Mouse (Mus musculus): ENCODE measurements around the gene Slc16a10. TPM values are rescaled to one million over a fixed set of nuclear protein-coding genes. Genes with fewer than 3 reads are reported as not detected.

Slc16a10 gene
- polyA plus RNA-seq, 1 experiment from 2014 or later, result 17.2 TPM

- no peaks in the 10 kb centered on the region for H3K9me3 ChIP-seq (replicated peaks; ENCODE audit: control insufficient read depth, low read length)
- no peak overlapping the region for H3K4me3 ChIP-seq (ENCODE audit: low read depth, low read length)
- no peaks in the 10 kb centered on the region for H3K36me3 ChIP-seq (ENCODE audit: control insufficient read depth, insufficient read depth, low read length)
- H3K4me1 ChIP-seq (ENCODE audit: control insufficient read depth, insufficient read depth, low read length), result 0 out of 2 replicates have a peak, but pooled peaks cover 8% of the 10 kb centered on the region
- no peak overlapping the region for H3K4me2 ChIP-seq
- 83% methylated on average over 5 of the region's 5 CpGs for WGBS (ENCODE audit: insufficient replicate concordance)
- H3K27me3 ChIP-seq (ENCODE audit: control insufficient read depth, insufficient read depth, low read length), result no peaks in the 10 kb centered on the region
- no peak overlapping the region for H3K9ac ChIP-seq (ENCODE audit: low read depth, low read length)
- no peak overlapping the region for H3K27ac ChIP-seq (ENCODE audit: low read depth, low read length)
- no peak for ATAC-seq (replicated peaks; ENCODE audit: insufficient number of reproducible peaks, low FRiP score, low TSS enrichment)
These were observed 32.5 kb downstream of the Slc16a10 start for GRCm38 (mm10) chr10:40109520-40109919.

- no peaks in the 10 kb centered on the region for H3K9me3 ChIP-seq (replicated peaks; ENCODE audit: control insufficient read depth, low read length)
- H3K27me3 ChIP-seq (ENCODE audit: control insufficient read depth, insufficient read depth, low read length), result no peaks in the 10 kb centered on the region
- H3K4me2 ChIP-seq, result no peak overlapping the region
- H3K4me1 ChIP-seq (ENCODE audit: control insufficient read depth, insufficient read depth, low read length), result 0 out of 2 replicates have a peak, but pooled peaks cover 8% of the 10 kb centered on the region
- H3K4me3 ChIP-seq (ENCODE audit: low read depth, low read length), result no peak overlapping the region
- H3K36me3 ChIP-seq (ENCODE audit: control insufficient read depth, insufficient read depth, low read length), result no peaks in the 10 kb centered on the region
- H3K9ac ChIP-seq (ENCODE audit: low read depth, low read length), result no peak overlapping the region
- no peak for ATAC-seq (replicated peaks; ENCODE audit: insufficient number of reproducible peaks, low FRiP score, low TSS enrichment)
- 81% methylated on average over 8 of the region's 8 CpGs for WGBS (ENCODE audit: insufficient replicate concordance)
- H3K27ac ChIP-seq (ENCODE audit: low read depth, low read length), result no peak overlapping the region
These were observed 33.1 kb downstream of the Slc16a10 start for GRCm38 (mm10) chr10:40108992-40109391.

GRCm38 (mm10) chr10:40107995-40108394 lies 34.1 kb downstream of the Slc16a10 start:
- Histone ChIP-seq H3K27ac (ENCODE audit: low read depth, low read length) (no peak overlapping the region), H3K27me3 (ENCODE audit: control insufficient read depth, insufficient read depth, low read length) (no peaks in the 10 kb centered on the region), H3K9me3 (replicated peaks; ENCODE audit: control insufficient read depth, low read length) (no peaks in the 10 kb centered on the region), H3K36me3 (ENCODE audit: control insufficient read depth, insufficient read depth, low read length) (no peaks in the 10 kb centered on the region), H3K4me3 (ENCODE audit: low read depth, low read length) (no peak overlapping the region), H3K4me1 (ENCODE audit: control insufficient read depth, insufficient read depth, low read length) (0 out of 2 replicates have a peak, but pooled peaks cover 8% of the 10 kb centered on the region), H3K9ac (ENCODE audit: low read depth, low read length) (no peak overlapping the region), H3K4me2 (no peak overlapping the region)
- no peak for ATAC-seq (replicated peaks; ENCODE audit: insufficient number of reproducible peaks, low FRiP score, low TSS enrichment)
- 92% methylated on average over 1 of the region's 1 CpGs for WGBS (ENCODE audit: insufficient replicate concordance)

GRCm38 (mm10) chr10:40105174-40105573 lies 36.9 kb downstream of the Slc16a10 start:
- Histone ChIP-seq H3K36me3 (ENCODE audit: control insufficient read depth, insufficient read depth, low read length) (no peaks in the 10 kb centered on the region), H3K9me3 (replicated peaks; ENCODE audit: control insufficient read depth, low read length) (no peaks in the 10 kb centered on the region), H3K27me3 (ENCODE audit: control insufficient read depth, insufficient read depth, low read length) (no peaks in the 10 kb centered on the region), H3K4me3 (ENCODE audit: low read depth, low read length) (no peak overlapping the region), H3K27ac (ENCODE audit: low read depth, low read length) (no peak overlapping the region), H3K9ac (ENCODE audit: low read depth, low read length) (no peak overlapping the region), H3K4me1 (ENCODE audit: control insufficient read depth, insufficient read depth, low read length) (0 out of 2 replicates have a peak, but pooled peaks cover 3% of the 10 kb centered on the region), H3K4me2 (no peak overlapping the region)
- ATAC-seq (replicated peaks; ENCODE audit: insufficient number of reproducible peaks, low FRiP score, low TSS enrichment), result no peak
- WGBS (ENCODE audit: insufficient replicate concordance), result 71% methylated on average over 1 of the region's 1 CpGs

GRCm38 (mm10) chr10:40103790-40104189 lies 38.3 kb downstream of the Slc16a10 start:
- H3K4me1 ChIP-seq (ENCODE audit: control insufficient read depth, insufficient read depth, low read length), result no peaks in the 10 kb centered on the region
- no peaks in the 10 kb centered on the region for H3K36me3 ChIP-seq (ENCODE audit: control insufficient read depth, insufficient read depth, low read length)
- no peaks in the 10 kb centered on the region for H3K9me3 ChIP-seq (replicated peaks; ENCODE audit: control insufficient read depth, low read length)
- ATAC-seq (replicated peaks; ENCODE audit: insufficient number of reproducible peaks, low FRiP score, low TSS enrichment), result no peak
- no peak overlapping the region for H3K27ac ChIP-seq (ENCODE audit: low read depth, low read length)
- H3K4me3 ChIP-seq (ENCODE audit: low read depth, low read length), result no peak overlapping the region
- no peaks in the 10 kb centered on the region for H3K27me3 ChIP-seq (ENCODE audit: control insufficient read depth, insufficient read depth, low read length)
- 69% methylated on average over 5 of the region's 5 CpGs for WGBS (ENCODE audit: insufficient replicate concordance)
- no peak overlapping the region for H3K9ac ChIP-seq (ENCODE audit: low read depth, low read length)
- no peak overlapping the region for H3K4me2 ChIP-seq

DNA sequence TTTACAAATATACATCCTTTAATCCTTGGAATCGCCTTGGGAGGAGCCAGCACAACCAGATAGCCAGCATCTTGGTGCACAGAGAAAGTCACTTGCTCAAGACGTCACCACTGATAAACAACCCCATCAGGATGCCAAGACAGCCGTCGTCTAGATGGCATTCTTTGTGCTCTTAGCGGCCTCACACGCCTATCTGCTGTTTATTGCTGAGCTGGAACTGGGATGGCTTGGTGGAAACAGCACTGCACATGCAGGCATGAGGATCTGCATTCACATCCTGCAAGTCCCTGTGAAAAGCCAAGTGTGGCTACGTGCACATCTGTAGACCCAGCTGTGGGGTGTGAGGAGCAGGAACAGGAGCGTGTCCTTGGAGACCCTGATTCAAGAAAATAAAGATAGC lies 39.1 kb downstream of the Slc16a10 start:
- ATAC-seq (replicated peaks; ENCODE audit: insufficient number of reproducible peaks, low FRiP score, low TSS enrichment), result no peak
- H3K36me3 ChIP-seq (ENCODE audit: control insufficient read depth, insufficient read depth, low read length), result no peaks in the 10 kb centered on the region
- no peak overlapping the region for H3K27ac ChIP-seq (ENCODE audit: low read depth, low read length)
- no peaks in the 10 kb centered on the region for H3K4me1 ChIP-seq (ENCODE audit: control insufficient read depth, insufficient read depth, low read length)
- H3K9me3 ChIP-seq (replicated peaks; ENCODE audit: control insufficient read depth, low read length), result no peaks in the 10 kb centered on the region
- 52% methylated on average over 8 of the region's 8 CpGs for WGBS (ENCODE audit: insufficient replicate concordance)
- H3K9ac ChIP-seq (ENCODE audit: low read depth, low read length), result no peak overlapping the region
- no peak overlapping the region for H3K4me2 ChIP-seq
- no peak overlapping the region for H3K4me3 ChIP-seq (ENCODE audit: low read depth, low read length)
- no peaks in the 10 kb centered on the region for H3K27me3 ChIP-seq (ENCODE audit: control insufficient read depth, insufficient read depth, low read length)

- Histone ChIP-seq H3K27me3 (ENCODE audit: control insufficient read depth, insufficient read depth, low read length) (no peaks in the 10 kb centered on the region), H3K36me3 (ENCODE audit: control insufficient read depth, insufficient read depth, low read length) (no peaks in the 10 kb centered on the region), H3K4me1 (ENCODE audit: control insufficient read depth, insufficient read depth, low read length) (no peaks in the 10 kb centered on the region), H3K9ac (ENCODE audit: low read depth, low read length) (no peak overlapping the region), H3K27ac (ENCODE audit: low read depth, low read length) (no peak overlapping the region), H3K9me3 (replicated peaks; ENCODE audit: control insufficient read depth, low read length) (no peaks in the 10 kb centered on the region), H3K4me3 (ENCODE audit: low read depth, low read length) (no peak overlapping the region), H3K4me2 (no peak overlapping the region)
- ATAC-seq (replicated peaks; ENCODE audit: insufficient number of reproducible peaks, low FRiP score, low TSS enrichment), result no peak
- WGBS (ENCODE audit: insufficient replicate concordance), result 75% methylated on average over 3 of the region's 3 CpGs
These were observed 39.9 kb downstream of the Slc16a10 start for GRCm38 (mm10) chr10:40102166-40102565.

DNA sequence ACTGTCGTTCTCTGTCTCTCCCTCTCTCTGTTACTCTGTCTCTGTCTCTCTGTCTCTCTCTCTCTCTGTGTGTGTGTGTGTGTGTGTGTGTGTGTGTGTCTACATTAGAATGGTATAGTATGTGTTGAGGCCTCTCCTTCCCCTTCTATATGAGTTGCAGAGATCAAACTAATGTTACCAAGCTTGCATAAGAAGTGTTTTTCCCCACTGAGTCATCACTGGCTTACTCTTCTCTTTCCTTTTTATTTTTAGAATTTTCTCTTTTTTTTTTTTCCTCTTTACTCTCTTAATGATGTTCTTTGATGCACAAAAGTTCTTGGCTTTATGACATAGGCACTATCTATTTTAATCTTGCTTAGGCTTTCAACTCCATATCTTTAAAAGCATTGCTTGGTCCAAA lies 43.6 kb downstream of the Slc16a10 start:
- WGBS (ENCODE audit: insufficient replicate concordance), result 83% methylated on average over 1 of the region's 1 CpGs
- no peak overlapping the region for H3K4me3 ChIP-seq (ENCODE audit: low read depth, low read length)

DNA sequence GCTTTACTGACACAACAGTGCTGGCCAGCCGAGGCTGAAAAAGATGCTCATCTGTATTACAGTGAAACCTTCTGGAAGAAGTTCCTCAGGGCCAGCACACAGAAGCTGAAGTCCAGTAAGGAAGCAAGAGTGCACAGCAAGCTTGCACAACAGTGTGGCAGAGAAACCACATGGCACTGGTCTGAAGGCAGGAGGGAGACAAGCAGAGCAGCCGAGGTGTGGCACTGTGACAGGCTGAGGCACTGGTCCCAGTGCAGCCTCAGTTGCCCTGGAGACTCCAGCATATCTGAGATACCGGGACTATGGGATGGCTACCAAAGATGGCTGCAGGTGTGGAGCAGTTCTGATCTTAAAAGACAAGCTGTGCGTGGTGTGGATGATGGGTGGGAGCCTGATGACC lies 44.5 kb downstream of the Slc16a10 start:
- H3K4me1 ChIP-seq (ENCODE audit: control insufficient read depth, insufficient read depth, low read length), result peaks cover 4% of the 10 kb centered on the region; the same call in 1 of the 2 replicates
- 74% methylated on average over 4 of the region's 4 CpGs for WGBS (ENCODE audit: insufficient replicate concordance)
- H3K4me3 ChIP-seq (ENCODE audit: low read depth, low read length), result no peak overlapping the region

More for the DNA sequence above, 43.6 kb downstream of the Slc16a10 start:
- no peaks in the 10 kb centered on the region for H3K9me3 ChIP-seq (replicated peaks; ENCODE audit: control insufficient read depth, low read length)
- H3K9ac ChIP-seq (ENCODE audit: low read depth, low read length), result no peak overlapping the region
- peaks cover 4% of the 10 kb centered on the region; the same call in 1 of the 2 replicates for H3K4me1 ChIP-seq (ENCODE audit: control insufficient read depth, insufficient read depth, low read length)
- H3K27me3 ChIP-seq (ENCODE audit: control insufficient read depth, insufficient read depth, low read length), result no peaks in the 10 kb centered on the region
- no peak overlapping the region for H3K4me2 ChIP-seq
- no peak overlapping the region for H3K27ac ChIP-seq (ENCODE audit: low read depth, low read length)
- no peaks in the 10 kb centered on the region for H3K36me3 ChIP-seq (ENCODE audit: control insufficient read depth, insufficient read depth, low read length)
- ATAC-seq (replicated peaks; ENCODE audit: insufficient number of reproducible peaks, low FRiP score, low TSS enrichment), result no peak

More for the DNA sequence above, 44.5 kb downstream of the Slc16a10 start:
- no peak overlapping the region for H3K4me2 ChIP-seq
- ATAC-seq (replicated peaks; ENCODE audit: insufficient number of reproducible peaks, low FRiP score, low TSS enrichment), result no peak
- no peaks in the 10 kb centered on the region for H3K36me3 ChIP-seq (ENCODE audit: control insufficient read depth, insufficient read depth, low read length)
- H3K9ac ChIP-seq (ENCODE audit: low read depth, low read length), result no peak overlapping the region
- H3K27ac ChIP-seq (ENCODE audit: low read depth, low read length), result no peak overlapping the region
- H3K27me3 ChIP-seq (ENCODE audit: control insufficient read depth, insufficient read depth, low read length), result no peaks in the 10 kb centered on the region
- H3K9me3 ChIP-seq (replicated peaks; ENCODE audit: control insufficient read depth, low read length), result no peaks in the 10 kb centered on the region

Measured in heart, embryonic 11.5 days (tissue).